Mouse (Mus musculus): Measurements from ENCODE around the gene Orm2. TPM values are rescaled to one million over a fixed set of nuclear protein-coding genes. Genes with fewer than 3 reads are reported as not detected.

The Orm2 gene
- polyA plus RNA-seq, 1 experiment from 2014 or later = not detected

DNA sequence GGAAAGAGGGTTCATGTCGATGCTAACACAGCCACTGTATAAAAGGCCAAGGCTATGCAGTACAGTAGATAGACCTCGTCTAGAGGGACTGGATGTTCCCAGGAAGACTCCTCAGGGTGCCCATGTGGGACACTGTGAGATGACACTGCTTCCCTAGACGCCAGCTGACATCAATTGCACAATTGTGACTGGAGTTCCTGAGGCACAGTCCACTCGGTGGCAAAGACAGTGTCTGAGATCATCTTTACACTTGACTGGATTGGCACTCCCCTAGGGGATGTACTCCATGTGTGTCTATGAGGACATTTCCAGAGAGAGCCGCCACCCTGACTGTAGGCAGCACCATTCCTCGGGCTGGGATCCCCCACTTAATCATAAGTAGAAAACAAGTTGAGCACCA is 13.7 kb upstream of the Orm2 start:
- H3K4me3 ChIP-seq (ENCODE audit: low read depth, low read length) = no peak overlapping the region
- no peak overlapping the region for H3K4me2 ChIP-seq (replicated peaks; ENCODE audit: low read depth)
- no peaks in the 10 kb centered on the region for H3K9me3 ChIP-seq (ENCODE audit: control insufficient read depth, low read length)
- no peak for ATAC-seq (ENCODE audit: low FRiP score, low TSS enrichment)
- H3K4me1 ChIP-seq (replicated peaks; ENCODE audit: control insufficient read depth, insufficient read depth) = no peaks in the 10 kb centered on the region
- H3K27ac ChIP-seq (replicated peaks) = no peak overlapping the region
- 63% methylated on average over 6 of the region's 6 CpGs for WGBS
- H3K9ac ChIP-seq (ENCODE audit: low read length) = no peak overlapping the region
- no peak for DNase-seq (ENCODE audit: low spot score)
- H3K36me3 ChIP-seq (ENCODE audit: control insufficient read depth, insufficient read depth, low read length) = no peaks in the 10 kb centered on the region
- H3K27me3 ChIP-seq (ENCODE audit: control insufficient read depth, insufficient read depth, low read length) = no peaks in the 10 kb centered on the region
- no peak for TF ChIP-seq EP300 (optimal IDR thresholded peaks at IDR 0.05)
- no peak for TF ChIP-seq CTCF (IDR thresholded peaks at IDR 0.05; ENCODE audit: low read depth)

DNA sequence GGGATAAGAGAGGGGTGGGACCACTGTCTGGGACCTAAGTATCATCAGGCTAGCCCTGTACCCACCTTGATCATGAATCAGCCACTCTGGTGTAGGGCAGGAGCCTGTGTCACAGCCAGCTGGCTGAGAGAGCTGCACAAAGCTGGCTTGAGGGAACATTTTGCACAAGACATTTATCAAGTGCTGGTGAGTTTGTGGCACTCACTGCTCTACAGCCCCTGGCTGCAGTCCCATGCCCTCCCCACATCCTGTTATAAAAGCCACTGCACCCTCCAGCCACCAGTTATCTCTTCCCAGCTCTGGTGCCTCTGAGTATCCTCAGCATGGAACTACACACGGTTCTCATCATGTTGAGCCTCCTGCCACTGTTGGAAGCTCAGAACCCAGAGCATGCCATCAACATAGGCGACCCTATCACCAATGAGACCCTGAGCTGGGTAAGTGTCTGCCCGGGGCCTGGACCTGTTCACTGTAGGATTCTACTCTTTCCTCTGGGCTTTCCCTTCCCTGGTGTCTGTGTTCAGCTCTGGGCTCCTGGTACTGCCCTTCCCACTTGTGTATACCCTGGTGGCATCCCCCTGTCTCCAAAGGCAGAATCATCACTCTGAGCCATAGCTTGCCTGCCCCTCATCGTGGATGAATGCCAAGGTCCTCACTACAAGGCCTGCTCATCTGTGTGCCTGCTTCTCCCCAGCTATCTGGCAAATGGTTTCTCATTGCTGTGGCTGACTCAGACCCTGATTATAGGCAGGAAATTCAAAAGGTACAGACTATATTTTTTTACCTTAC is 6.2 kb upstream of the Orm2 start, which contains the start of gene Orm3:
TSS of gene Orm3 (plus strand) at position 286 of the 789 bp plus-strand sequence.
- TF ChIP-seq CTCF (IDR thresholded peaks at IDR 0.05; ENCODE audit: low read depth) = no peak
- TF ChIP-seq EP300 (optimal IDR thresholded peaks at IDR 0.05) = no peak
- 67% methylated on average over 4 of the region's 4 CpGs for WGBS
- H3K4me1 ChIP-seq (replicated peaks; ENCODE audit: control insufficient read depth, insufficient read depth) = no peaks in the 10 kb centered on the region
- H3K27ac ChIP-seq (replicated peaks) = no peak within 1 kb of the TSS
- DNase-seq (ENCODE audit: low spot score) = no peak
- no peak for ATAC-seq (ENCODE audit: low FRiP score, low TSS enrichment)
- no peak within 1 kb of the TSS for H3K4me2 ChIP-seq (replicated peaks; ENCODE audit: low read depth)
- no peak within 1 kb of the TSS for H3K4me3 ChIP-seq (ENCODE audit: low read depth, low read length)
- no peaks in the 10 kb centered on the region for H3K9me3 ChIP-seq (ENCODE audit: control insufficient read depth, low read length)
- H3K27me3 ChIP-seq (ENCODE audit: control insufficient read depth, insufficient read depth, low read length) = no peaks in the 10 kb centered on the region
- H3K36me3 ChIP-seq (ENCODE audit: control insufficient read depth, insufficient read depth, low read length) = no peaks in the 10 kb centered on the region
- no peak within 1 kb of the TSS for H3K9ac ChIP-seq (ENCODE audit: low read length)

- no peak for TF ChIP-seq EP300 (optimal IDR thresholded peaks at IDR 0.05)
- no peak for TF ChIP-seq CTCF (IDR thresholded peaks at IDR 0.05; ENCODE audit: low read depth)
- Histone ChIP-seq H3K4me3 (ENCODE audit: low read depth, low read length) (no peak overlapping the region), H3K36me3 (ENCODE audit: control insufficient read depth, insufficient read depth, low read length) (no peaks in the 10 kb centered on the region), H3K4me1 (replicated peaks; ENCODE audit: control insufficient read depth, insufficient read depth) (no peaks in the 10 kb centered on the region), H3K27me3 (ENCODE audit: control insufficient read depth, insufficient read depth, low read length) (no peaks in the 10 kb centered on the region), H3K4me2 (replicated peaks; ENCODE audit: low read depth) (no peak overlapping the region), H3K9me3 (ENCODE audit: control insufficient read depth, low read length) (no peaks in the 10 kb centered on the region), H3K9ac (ENCODE audit: low read length) (no peak overlapping the region), H3K27ac (replicated peaks) (no peak overlapping the region)
- ATAC-seq (ENCODE audit: low FRiP score, low TSS enrichment) (no peak), DNase-seq (ENCODE audit: low spot score) (no peak)
- 72% methylated on average over 2 of the region's 2 CpGs for WGBS
These were observed 5.2 kb upstream of the Orm2 start for GRCm38 (mm10) chr4:63356981-63357570.

DNA sequence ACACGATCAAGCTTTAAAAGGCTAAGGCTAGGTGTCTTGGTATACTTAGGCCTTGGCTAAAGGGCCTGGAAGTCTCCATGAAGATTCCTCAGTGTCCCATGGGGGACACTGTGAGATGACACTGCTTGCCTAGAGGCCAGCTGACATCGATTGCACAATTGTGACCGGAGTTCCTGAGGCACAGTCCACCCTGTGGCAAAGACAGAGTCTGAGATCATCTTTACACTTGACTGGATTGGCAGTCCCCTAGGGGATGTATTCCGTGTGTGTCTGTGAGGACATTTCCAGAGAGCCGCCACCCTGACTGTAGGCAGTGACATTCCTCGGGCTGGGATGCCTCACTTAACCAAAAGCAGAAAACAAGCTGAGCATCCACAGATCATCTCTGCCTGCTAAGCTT is 2.4 kb upstream of the Orm2 start:
- TF ChIP-seq EP300 (optimal IDR thresholded peaks at IDR 0.05) (no peak), CTCF (IDR thresholded peaks at IDR 0.05; ENCODE audit: low read depth) (no peak)
- H3K4me2 ChIP-seq (replicated peaks; ENCODE audit: low read depth) = no peak overlapping the region
- H3K27ac ChIP-seq (replicated peaks) = no peak overlapping the region
- DNase-seq (ENCODE audit: low spot score) (no peak), ATAC-seq (ENCODE audit: low FRiP score, low TSS enrichment) (no peak)
- H3K27me3 ChIP-seq (ENCODE audit: control insufficient read depth, insufficient read depth, low read length) = no peaks in the 10 kb centered on the region
- no peak overlapping the region for H3K9ac ChIP-seq (ENCODE audit: low read length)
- WGBS = 77% methylated on average over 6 of the region's 6 CpGs
- no peak overlapping the region for H3K4me3 ChIP-seq (ENCODE audit: low read depth, low read length)
- H3K36me3 ChIP-seq (ENCODE audit: control insufficient read depth, insufficient read depth, low read length) = no peaks in the 10 kb centered on the region
- no peaks in the 10 kb centered on the region for H3K9me3 ChIP-seq (ENCODE audit: control insufficient read depth, low read length)
- no peaks in the 10 kb centered on the region for H3K4me1 ChIP-seq (replicated peaks; ENCODE audit: control insufficient read depth, insufficient read depth)

DNA sequence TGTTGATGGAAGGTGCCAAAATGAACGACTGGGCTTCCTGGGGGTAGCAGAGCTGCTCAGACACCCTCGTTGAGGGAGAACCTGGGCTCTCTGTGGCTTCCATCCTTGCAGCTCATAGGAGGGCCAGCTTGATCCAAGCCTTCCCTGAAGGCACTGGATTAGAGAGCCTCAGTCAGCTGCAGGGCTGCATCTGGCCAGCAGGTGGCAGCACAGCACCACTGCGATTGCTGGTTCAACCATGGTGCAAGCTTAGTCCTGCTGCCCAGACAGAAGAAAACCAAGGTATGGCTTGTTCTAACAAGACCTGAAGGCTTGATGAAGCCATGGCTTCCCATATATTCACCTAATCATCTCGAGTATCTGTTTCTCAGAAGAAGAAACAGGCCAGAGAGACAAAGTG is 6.3 kb downstream of the Orm2 start:
- Histone ChIP-seq H3K4me3 (ENCODE audit: low read depth, low read length) (no peak overlapping the region), H3K9ac (ENCODE audit: low read length) (no peak overlapping the region), H3K27me3 (ENCODE audit: control insufficient read depth, insufficient read depth, low read length) (no peaks in the 10 kb centered on the region), H3K36me3 (ENCODE audit: control insufficient read depth, insufficient read depth, low read length) (no peaks in the 10 kb centered on the region), H3K9me3 (ENCODE audit: control insufficient read depth, low read length) (no peaks in the 10 kb centered on the region), H3K4me1 (replicated peaks; ENCODE audit: control insufficient read depth, insufficient read depth) (no peaks in the 10 kb centered on the region), H3K4me2 (replicated peaks; ENCODE audit: low read depth) (no peak overlapping the region), H3K27ac (replicated peaks) (no peak overlapping the region)
- DNase-seq (ENCODE audit: low spot score) (peak; percentile 85), ATAC-seq (ENCODE audit: low FRiP score, low TSS enrichment) (peak; percentile 75)
- 18% methylated on average over 4 of the region's 4 CpGs for WGBS
- TF ChIP-seq EP300 (optimal IDR thresholded peaks at IDR 0.05) (no peak), CTCF (IDR thresholded peaks at IDR 0.05; ENCODE audit: low read depth) (peak; percentile 99)

- Histone ChIP-seq H3K36me3 (ENCODE audit: control insufficient read depth, insufficient read depth, low read length) (0 out of 2 replicates have a peak, but pooled peaks cover 3% of the 10 kb centered on the region), H3K27ac (replicated peaks) (no peak overlapping the region)
- no peak for DNase-seq (ENCODE audit: low spot score)
These were observed 8.6 kb downstream of the Orm2 start for GRCm38 (mm10) chr4:63370897-63371296.

More at GRCm38 (mm10) chr4:63370897-63371296, 8.6 kb downstream of the Orm2 start:
- H3K4me3 ChIP-seq (ENCODE audit: low read depth, low read length) = no peak overlapping the region
- H3K9me3 ChIP-seq (ENCODE audit: control insufficient read depth, low read length) = no peaks in the 10 kb centered on the region
- 0 out of 2 replicates have a peak overlapping the region, but pooled peaks have one; percentile 13 for H3K9ac ChIP-seq (ENCODE audit: low read length)
- TF ChIP-seq EP300 (optimal IDR thresholded peaks at IDR 0.05) (no peak), CTCF (IDR thresholded peaks at IDR 0.05; ENCODE audit: low read depth) (no peak)
- no peak for ATAC-seq (ENCODE audit: low FRiP score, low TSS enrichment)
- no peaks in the 10 kb centered on the region for H3K4me1 ChIP-seq (replicated peaks; ENCODE audit: control insufficient read depth, insufficient read depth)
- no peaks in the 10 kb centered on the region for H3K27me3 ChIP-seq (ENCODE audit: control insufficient read depth, insufficient read depth, low read length)
- no peak overlapping the region for H3K4me2 ChIP-seq (replicated peaks; ENCODE audit: low read depth)
- 49% methylated on average over 7 of the region's 7 CpGs for WGBS

Measured in stomach, postnatal 0 days (tissue).